Mouse (Mus musculus) thymus, postnatal 4 days (tissue): ENCODE results near the gene Chsy1.

Source experiments
- DNase-seq: peaks from one replicate; pipeline ENCODE4 v3.0.0; 2021

Chsy1 gene

GRCm38 (mm10) chr7:66110636-66111112, 1.4 kb downstream of the Chsy1 start:
- peak; percentile 29 for DNase-seq

- DNase-seq, result no peak
These were observed 1.9 kb downstream of the Chsy1 start for GRCm38 (mm10) chr7:66111211-66111610.

GRCm38 (mm10) chr7:66113561-66113960, 4.2 kb downstream of the Chsy1 start:
- DNase-seq, result no peak

GRCm38 (mm10) chr7:66115821-66116343, 6.6 kb downstream of the Chsy1 start:
- no peak for DNase-seq

GRCm38 (mm10) chr7:66116906-66117482, 7.7 kb downstream of the Chsy1 start:
- peak; percentile 35 for DNase-seq

- DNase-seq, result no peak
These were observed 8.7 kb downstream of the Chsy1 start for GRCm38 (mm10) chr7:66118046-66118445.

GRCm38 (mm10) chr7:66118796-66119195, 9.5 kb downstream of the Chsy1 start:
- no peak for DNase-seq

- no peak for DNase-seq
These were observed 10.8 kb downstream of the Chsy1 start for GRCm38 (mm10) chr7:66120139-66120538.

- peak; percentile 19 for DNase-seq
These were observed 11.5 kb downstream of the Chsy1 start for GRCm38 (mm10) chr7:66120702-66121396.

GRCm38 (mm10) chr7:66124551-66124968, 15.2 kb downstream of the Chsy1 start:
- DNase-seq, result no peak

GRCm38 (mm10) chr7:66125368-66125767, 16.1 kb downstream of the Chsy1 start:
- DNase-seq, result no peak

- no peak for DNase-seq
These were observed 18.8 kb downstream of the Chsy1 start for GRCm38 (mm10) chr7:66127951-66128645.

GRCm38 (mm10) chr7:66128857-66129256, 19.5 kb downstream of the Chsy1 start:
- DNase-seq, result no peak

- DNase-seq, result no peak
These were observed 21.0 kb downstream of the Chsy1 start for GRCm38 (mm10) chr7:66130296-66130695.

GRCm38 (mm10) chr7:66131776-66132421, 22.6 kb downstream of the Chsy1 start:
- no peak for DNase-seq

GRCm38 (mm10) chr7:66134154-66134553, 24.8 kb downstream of the Chsy1 start:
- no peak for DNase-seq

GRCm38 (mm10) chr7:66135644-66136043, 26.3 kb downstream of the Chsy1 start:
- DNase-seq, result no peak

- no peak for DNase-seq
These were observed 26.9 kb downstream of the Chsy1 start for GRCm38 (mm10) chr7:66136187-66136586.

GRCm38 (mm10) chr7:66137309-66137708, 28.0 kb downstream of the Chsy1 start:
- DNase-seq, result no peak

GRCm38 (mm10) chr7:66138301-66138700, 29.0 kb downstream of the Chsy1 start:
- DNase-seq, result no peak

- DNase-seq, result no peak
These were observed 29.6 kb downstream of the Chsy1 start for GRCm38 (mm10) chr7:66138878-66139277.

GRCm38 (mm10) chr7:66140095-66140494, 30.8 kb downstream of the Chsy1 start:
- DNase-seq, result no peak

GRCm38 (mm10) chr7:66140923-66141570, 31.7 kb downstream of the Chsy1 start:
- DNase-seq, result no peak
